Mouse (Mus musculus): ENCODE measurements around the gene Pidd1.

The Pidd1 gene

DNA sequence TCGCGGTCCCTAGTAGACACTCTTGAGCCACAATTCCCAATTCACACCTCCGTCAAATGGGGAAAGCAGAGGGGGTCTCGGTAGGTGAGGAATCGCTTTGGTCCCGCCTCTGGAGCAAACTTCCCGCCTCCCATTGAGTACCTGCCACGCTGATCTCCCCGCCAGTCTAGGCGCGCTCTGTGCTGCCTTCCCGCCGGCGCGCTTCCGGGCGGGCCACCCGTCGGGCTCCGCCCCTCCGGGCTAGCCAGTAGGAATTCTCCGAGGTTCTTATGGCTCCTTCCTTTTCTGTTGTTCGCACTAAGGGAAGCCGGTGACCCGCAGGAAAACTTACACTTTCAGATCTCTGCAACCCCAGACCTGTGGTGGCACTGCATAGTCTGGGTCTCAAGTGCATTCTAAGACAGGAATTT is at the start of gene Pidd1:
TSS of gene Pidd1 (minus strand) at position 198 of the 410 bp plus-strand sequence.
- peak; percentile 80 for DNase-seq (ENCODE audit: low spot score)

DNA sequence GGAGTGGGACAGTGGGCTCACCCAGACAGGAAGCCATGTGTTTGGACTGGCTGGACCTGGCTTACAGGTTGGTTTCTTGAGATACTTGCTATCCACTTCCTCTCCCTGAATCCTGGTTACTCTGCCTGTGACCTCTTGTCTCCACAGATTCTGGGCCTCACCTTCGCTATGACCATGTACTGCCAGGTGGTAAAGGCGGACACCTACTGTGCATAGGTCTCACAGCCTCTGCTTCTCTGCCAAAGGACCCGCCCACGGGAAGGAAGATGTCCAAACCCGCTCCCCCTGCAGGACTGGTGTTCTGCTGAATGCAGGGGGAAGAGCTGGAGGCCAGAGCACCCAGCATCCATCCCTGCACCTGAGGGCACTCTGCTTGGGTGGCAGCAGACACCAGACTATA is 48.9 kb upstream of the Pidd1 start:
- DNase-seq (ENCODE audit: low spot score), result no peak

DNA sequence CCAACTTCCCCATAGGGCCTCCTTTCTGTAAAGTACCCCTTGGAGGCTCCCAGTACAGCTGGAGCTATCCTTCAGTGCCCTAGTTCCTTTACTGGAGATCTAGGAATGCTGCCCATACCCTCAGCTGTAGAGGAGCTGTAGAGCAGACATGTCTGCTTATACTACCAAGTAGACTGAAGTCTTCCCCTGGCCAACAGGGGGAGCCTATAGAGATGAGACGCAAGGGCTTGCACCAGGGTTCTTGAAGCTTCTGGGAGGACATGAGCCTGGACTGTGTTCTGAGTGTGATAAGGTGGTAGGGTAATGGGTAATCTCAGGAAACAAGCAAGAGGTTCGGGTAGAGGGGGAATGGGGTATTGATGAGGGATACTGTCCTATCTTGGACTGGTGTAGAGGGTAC is 47.3 kb upstream of the Pidd1 start:
- DNase-seq (ENCODE audit: low spot score), result peak; percentile 64

DNA sequence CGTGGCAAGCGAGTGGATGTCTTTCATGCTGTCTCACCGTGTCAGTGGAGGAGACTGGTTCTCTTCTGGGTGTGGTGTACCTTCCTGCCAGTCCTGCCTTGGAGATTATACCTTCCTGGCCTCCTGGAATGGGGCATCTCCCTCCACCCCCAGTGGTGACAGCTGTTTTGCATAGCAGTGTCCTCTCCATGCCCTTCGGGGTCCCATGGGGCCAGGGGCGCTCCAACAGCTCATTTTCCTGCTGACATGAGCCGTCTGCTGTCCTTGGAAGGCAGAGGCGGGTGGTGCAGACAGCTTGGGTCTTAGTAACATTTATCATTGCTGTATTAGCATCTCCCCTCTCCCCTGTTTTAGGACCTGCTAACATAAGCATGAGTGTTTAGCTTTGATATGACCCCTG is 43.3 kb upstream of the Pidd1 start:
- DNase-seq (ENCODE audit: low spot score), result no peak

DNA sequence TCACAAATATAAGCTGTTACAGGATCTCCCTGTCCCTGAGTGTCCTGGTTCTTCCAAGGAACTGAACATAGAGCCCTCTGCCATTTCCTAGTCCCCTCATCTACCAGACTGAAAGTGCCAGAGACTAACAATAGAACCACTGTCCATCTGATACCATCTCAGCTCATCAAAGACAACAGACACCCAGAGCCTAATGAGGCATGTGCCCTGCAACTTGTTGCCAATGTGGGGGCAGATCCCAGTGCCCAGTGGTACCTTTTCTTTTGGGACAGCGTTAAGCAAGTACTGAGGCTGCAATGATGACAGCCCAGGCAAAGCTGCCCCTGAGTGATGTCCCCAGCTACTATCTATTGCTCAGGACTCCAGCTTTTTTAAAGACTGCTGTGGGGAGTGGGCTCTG is 42.4 kb upstream of the Pidd1 start:
- DNase-seq (ENCODE audit: low spot score), result no peak

DNA sequence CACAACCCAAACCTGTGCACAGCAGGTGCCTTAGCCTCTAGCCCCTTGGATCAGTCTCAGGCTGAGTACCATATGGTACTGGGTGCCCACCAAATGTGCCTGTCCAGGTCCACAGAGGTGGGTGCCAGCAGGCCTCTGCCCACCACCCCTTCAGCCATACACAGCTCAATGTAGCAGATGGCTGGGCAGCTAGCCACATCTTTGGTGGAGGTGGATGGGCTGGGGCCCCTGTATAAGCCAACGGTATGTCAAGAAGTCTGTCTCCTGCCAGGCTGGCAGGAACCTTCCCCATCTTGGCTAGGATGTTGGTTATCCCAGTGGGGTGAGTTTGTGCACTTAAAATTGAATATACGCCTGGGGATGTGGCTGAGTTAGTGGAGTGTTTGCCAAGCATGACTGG is 41.8 kb upstream of the Pidd1 start:
- DNase-seq (ENCODE audit: low spot score), result no peak

DNA sequence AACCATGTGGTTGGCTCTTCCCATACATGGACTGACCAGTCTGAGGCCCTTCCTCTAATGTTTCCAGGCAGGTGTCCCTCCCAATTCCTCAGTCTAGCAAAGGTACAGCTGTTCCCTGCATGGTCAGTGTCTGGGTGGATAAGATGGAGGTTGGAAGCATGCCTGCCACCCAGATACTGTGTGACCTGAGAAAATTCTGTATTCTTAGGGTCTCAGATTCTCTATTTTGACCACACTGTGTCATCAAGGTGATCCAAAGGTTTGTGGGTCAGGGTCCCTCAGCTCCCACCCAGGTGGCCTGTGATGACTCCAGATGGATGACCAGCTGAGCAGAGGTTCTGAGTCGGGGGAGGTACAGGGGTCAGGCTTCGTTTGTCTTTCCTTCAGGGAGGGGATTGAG is 41.4 kb upstream of the Pidd1 start:
- DNase-seq (ENCODE audit: low spot score), result no peak

DNA sequence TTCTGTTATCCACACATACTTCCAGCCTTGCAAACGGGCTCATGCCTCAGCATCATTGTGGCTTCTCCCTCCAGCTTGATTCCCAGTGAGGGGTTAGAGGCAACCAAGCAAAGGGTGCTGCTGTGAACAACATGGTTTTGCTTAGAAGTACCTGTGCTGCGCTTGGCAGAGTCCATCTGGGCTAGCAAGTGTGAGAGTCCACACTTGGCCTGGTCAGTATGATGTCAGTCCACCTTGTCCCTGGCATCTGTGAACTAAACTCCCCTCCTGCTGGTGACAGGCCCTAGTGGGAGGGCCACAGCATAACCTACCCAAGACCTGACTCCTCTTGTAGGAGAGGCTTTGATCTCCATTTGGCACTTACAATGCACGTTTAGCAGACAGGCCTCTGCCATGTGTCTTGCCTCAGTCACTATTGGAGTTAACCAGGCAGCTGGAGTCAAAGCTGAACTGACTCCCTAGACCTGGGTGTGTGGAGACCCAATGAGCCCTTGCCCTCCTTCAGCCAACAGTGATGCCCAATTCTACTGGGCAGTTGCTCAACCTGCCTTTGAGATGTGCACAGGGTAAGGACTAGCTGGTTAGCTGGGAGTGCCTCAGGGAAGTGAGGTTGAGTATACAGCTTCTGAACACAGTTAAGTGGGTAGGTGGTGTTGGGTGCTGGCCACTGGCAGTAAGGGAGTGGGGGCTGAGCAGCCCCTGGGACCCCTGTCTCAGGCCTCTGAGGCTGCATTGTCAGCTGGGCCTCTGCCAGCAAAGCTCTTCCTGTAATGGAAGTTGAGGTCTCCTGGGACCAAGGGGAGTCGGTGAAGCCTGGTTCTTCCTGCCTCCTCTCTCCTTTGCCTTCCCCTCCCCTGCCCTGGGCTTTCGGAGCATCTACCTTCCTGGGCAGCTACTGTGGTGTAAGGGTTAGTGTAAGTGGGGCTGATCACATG is 40.6 kb upstream of the Pidd1 start:
- DNase-seq (ENCODE audit: low spot score), result no peak

DNA sequence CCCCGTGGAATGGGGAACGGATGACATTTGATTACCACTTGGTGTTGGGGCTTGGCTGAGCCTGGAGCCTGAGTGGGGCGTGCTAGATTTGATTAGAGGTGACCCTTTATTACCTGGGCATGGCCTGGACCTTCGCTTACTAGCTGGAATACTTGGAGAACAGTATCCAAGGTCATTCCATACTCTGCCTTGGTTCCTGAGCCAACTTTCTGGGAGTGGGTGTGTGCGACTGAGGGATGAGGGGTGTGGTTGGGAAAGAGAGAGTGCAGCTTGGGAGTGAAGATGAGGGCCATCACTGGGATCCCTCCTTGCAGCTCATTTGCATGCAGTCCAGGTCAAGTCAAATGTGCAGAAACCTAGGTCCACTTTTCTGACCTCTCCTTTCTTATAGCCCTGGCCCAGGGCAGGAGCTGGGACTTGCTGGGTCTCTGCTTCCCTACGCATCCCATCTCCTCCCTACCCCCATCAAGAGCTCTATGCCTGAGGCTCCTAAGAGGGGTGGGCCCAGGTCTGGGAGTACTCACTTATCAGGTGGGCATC is 39.4 kb upstream of the Pidd1 start:
- DNase-seq (ENCODE audit: low spot score), result no peak

DNA sequence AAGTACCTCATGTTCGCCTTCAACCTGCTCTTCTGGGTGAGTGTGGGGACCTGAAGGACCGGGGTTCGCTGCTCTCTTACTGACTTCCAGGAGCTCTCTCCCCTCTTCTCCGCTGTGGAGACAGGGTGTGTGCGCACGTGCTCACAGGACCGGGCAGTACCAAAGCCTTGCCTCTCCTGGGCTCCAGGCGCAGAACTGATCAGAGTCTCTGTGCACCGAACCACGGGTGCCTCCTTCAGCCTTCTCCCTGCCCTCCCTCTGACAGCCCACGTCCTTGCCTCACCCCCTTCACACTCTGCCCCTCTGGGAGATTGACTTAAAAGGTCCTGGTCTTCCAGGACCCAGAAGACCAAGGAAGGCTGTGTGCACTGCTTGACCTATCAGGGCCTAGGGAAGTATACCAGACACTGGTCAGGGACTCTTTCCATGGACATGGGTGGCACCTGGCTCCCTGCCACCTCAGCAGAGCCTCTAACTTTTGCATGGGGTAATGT is 38.8 kb upstream of the Pidd1 start:
- no peak for DNase-seq (ENCODE audit: low spot score)

DNA sequence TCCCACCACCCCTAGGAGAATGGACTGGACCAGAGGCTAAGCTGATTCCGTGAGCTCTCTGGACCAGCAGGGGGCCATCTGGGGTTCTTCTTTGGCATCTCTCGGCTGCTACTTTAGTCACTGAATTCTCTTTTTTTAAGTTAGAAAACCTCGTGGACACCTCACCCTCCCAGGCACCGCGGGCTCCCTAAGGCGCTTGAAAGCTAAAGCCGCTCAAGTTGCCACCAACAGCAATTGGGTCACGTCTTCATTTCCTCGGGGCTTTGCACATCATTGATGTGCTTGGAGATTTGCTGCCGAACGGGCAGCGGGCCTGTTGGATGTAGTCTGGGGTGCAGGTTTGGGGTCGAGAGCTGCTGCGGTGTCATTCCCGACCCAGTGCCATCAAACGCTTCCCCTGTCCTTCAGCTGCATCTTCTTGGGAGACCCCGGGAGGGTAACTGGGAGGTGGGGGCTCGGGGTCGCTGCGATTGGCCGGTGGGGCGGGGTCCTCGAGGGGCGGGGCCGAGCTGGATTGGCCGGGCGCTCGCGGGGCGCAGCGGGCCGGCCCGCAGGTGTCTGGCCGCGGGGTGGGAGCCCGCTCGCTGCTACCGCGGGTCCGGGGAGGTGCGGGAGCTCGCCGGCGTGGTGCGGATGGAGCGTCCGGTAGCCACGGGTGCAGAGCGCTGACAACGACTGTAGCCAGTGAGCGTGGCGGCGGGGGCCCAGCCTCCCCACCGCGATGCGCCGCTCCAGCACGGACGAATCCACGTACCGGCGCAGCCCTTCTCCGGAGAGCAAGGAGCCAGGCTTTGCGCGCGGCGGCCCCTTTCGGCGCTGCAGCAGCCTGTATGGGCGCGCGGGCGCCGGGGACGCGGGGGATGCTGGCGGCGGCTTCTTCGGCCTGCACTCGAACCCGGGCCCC is 37.9 kb upstream of the Pidd1 start:
- peak; percentile 47 for DNase-seq (ENCODE audit: low spot score)

DNA sequence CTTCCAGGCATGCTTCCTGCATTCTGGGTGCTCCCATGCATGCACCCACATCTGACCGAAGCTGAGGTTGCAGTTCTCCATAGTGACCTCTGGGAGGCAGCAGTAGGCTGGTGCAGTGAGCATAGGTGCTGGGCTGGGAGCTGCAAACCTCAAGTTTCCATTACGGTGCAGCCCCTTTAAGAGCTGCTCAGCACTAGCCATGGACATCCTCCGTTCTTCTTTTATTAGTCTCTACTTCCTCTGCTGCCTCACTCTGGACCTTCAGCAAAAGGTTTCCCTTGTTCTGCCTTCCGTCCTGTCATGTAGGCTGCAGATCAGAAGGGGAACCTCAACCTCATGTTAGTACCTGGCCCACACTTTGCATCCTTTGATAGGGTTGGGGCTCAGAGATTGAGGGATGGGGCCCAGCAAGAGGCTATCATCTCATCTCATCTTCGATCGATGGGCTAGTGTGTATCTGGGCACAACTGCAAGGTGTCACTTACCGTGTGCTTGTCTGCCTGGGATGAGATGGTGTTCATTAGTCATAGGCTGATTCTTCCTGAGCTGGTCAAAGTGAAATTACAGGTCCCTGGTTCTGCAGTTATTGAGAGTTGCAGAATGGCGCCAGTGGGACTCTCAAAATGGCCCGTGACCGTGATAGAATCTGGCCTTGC is 37.1 kb upstream of the Pidd1 start:
- peak; percentile 77 for DNase-seq (ENCODE audit: low spot score)

DNA sequence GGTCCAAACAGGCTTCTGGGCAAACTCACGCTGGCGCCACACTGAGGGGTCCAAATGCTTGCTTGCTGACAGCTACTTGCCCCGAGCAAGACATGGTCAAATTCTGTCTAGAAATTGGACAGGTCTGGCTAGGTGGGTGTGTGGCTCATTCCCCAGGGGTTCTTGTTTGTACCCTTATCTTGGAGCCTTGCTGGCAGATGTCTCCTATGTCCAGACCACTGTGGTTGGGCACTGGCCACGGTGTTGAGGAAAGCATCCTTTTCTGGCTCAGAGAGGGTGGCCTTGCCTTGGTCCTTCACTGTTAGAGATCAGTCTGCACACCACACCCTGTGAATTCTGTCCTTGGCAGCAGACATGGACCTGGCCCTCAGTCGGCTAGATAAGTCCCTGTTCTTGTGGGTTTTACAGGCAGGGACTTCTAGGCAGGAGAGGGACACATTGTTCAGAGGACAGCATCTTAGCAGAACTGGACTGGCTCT is 34.5 kb upstream of the Pidd1 start:
- DNase-seq (ENCODE audit: low spot score), result no peak

DNA sequence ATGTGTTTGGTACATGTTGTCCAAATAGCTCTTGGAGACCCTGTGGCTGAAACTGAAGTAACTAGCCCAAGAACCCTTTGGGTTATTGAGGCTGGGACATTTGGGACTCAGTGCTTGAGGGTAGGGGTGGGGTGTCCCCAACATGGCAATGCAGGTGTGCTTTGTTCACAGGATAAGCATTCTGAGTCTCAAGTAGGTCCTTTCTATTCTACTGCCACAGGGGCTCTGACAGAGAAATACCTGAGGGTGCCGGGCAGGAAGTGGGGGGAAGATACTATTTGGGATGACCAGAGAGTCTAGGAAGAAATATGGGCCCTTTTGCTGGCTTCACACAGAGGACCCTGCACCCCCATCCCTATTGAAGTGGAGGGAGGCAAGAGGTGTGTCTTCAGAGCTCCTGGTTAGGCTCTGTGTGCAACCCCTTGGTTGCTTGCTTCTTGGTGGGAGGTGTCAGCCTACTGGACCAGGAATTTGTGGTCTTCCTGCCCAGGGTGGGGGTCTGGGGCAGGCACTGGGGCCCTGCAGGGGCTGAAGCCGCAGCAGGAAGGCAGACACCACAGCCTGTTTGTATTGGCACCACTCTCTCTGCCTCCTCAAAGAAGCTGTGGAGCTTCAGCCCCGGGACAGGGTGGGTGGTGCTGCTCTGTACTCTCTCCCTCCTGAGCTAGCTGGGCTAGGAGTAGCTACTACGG is 33.9 kb upstream of the Pidd1 start:
- no peak for DNase-seq (ENCODE audit: low spot score)

DNA sequence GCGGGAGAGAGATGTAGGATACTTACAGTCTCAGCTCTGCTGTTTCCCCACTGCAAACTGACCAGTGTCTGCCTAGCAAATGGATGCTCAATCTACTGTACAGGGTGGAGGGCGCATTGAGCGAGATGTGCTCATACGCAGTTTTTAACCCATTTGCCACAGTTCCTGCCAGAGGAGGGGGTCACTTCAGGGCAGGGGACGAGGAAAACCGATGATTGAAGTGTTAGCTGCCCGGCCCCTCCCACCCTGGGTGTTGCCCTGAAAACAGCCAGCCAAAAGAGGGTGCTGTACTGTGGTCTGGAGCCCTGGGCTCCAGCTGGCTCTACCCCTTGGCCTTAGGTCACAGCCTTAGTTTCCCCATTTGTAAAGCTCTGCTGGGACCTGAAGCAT is 33.2 kb upstream of the Pidd1 start:
- no peak for DNase-seq (ENCODE audit: low spot score)

DNA sequence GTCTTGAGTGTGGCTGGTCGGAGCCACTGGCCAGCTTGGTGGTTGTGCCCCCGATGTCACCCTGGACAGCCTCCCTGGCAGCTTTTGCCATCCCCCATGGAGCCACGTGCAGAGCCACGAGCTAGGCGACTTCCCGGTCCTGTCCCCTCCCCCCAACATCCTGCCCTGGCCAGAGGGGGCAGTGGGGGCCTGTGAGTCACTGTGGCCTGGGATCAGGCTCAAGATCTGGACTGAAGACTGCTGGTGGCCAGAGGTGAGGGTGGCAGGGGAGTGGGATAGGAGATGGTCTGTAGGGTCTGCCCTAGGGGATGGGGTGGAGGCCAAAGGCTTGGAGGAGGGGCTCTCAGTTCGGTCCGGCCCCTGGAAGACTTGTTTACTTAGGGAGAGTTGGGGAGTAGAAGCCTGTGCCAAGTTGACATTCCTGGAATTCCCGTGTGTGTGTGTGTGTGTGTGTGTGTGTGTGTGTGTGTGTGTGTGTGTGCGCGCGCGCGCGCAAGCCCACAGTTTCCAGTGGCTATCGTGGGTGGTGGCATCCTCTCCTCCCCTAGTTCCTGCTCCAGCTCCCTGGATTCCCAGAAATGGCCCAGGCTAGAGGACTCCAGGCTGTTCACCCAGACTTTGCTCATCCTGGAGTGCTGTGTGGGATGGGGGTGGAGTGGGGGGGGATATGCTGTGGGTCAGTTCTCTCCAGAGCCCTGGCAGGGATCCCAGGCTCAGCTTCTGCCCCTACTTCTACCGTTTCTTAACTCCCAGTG is 32.6 kb upstream of the Pidd1 start:
- DNase-seq (ENCODE audit: low spot score), result no peak

DNA sequence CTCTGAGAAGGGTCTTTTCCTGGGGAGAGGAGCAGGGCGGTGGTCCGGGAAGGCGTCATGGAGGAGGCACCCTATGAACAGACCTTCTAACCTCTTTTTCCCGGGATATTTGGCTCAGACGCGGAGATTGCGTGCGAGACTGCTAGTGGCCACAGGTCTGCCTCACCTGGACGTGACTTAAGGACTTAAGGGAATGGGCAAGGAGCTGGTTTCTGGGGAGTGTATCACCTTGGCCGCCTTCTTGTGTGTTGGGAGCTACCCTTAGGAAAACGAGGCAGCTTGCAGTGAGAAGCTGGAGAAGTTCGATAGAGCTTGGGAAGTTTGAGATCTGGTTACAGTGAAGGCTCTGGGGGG is 32.0 kb upstream of the Pidd1 start:
- no peak for DNase-seq (ENCODE audit: low spot score)

DNA sequence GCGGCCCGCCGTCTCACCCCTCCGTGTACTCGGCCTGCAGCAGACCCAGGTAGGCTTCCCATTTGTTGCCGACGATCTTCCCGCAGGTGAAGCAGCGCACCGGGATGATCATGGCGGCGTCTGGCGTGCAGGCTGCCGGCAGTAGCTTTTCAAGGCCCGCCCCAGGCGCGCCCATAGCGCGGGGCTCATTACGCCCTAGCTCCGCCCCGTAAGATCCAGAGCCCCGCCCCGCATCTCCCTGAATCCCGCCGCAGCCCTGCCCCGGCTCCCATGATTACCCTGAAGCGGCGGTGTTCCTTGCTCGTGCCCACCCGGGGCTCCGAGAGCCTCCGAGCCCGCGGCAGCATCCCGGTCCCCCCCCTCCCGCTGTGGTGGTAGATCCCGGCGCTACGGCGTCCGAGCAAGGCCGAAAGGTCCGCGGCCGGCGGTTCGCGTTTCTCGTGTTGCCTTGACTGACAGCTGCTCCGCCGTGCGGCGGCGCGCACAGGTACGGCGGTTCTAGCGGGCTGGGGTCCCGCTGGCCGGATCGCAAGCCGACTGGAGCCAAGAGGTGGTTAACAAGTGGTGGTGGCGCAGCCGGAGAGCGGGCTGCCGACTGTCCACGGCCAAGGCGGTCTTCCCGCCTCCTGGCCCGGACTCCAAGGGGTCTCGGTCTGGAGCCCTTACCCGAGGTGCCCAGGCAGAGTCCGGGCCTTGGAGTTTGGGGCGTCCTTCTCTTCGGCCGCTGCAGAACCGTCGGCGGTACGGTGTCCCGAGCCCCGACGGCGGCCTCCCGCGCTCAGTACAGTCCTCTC is 31.4 kb upstream of the Pidd1 start, which contains the start of the genes Polr2l and Tspan4:
TSS of gene Polr2l (minus strand) at position 122 of the 794 bp plus-strand sequence.
TSS of gene Tspan4 (plus strand) at position 230 of the 794 bp plus-strand sequence.
- peak; percentile 85 for DNase-seq (ENCODE audit: low spot score)

DNA sequence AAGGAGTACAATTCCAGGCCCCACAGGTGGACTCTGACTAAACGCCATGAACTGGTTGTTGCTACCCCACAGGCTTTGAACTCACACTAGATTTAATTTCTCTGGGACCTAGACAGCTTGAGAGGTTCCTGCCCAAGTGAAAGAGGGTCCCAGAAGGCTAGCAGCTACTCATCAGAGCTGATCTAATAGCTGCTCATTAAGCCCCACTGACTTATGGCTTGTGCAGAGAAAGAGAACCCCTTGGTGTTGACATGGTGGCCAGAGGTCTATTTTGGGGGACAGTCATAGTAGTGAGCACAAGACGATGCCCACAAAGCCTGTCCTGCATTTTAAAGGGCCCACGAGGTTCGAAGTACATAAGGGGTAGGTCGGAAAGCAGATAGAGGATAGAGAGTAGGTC is 30.3 kb upstream of the Pidd1 start:
- no peak for DNase-seq (ENCODE audit: low spot score)

DNA sequence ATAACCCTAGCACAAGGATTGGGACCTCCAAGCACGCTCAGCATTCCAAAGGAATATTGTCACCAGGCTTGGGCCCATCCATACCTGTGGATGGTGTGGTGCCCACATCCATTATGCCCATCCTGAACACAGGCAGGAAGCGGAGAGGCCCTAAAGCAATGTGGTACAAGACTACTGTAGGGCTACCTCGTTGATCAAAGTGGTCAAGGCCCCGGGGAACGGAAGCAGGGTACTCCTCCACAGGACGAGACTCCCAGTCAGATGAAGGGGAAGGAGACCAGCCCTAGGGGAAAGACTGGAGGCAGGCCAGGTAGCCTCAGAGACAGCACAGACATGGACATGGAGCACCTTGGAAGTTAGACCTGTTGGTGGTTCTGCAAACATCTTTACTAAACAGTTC is 28.9 kb upstream of the Pidd1 start:
- DNase-seq (ENCODE audit: low spot score), result no peak

Data from c-Kit-positive CD71-positive TER-119-positive erythroid progenitor cells, embryonic 14.5 days (primary cell).